Mouse (Mus musculus): ENCODE data around the gene Rab11fip3.

Rab11fip3 gene

DNA sequence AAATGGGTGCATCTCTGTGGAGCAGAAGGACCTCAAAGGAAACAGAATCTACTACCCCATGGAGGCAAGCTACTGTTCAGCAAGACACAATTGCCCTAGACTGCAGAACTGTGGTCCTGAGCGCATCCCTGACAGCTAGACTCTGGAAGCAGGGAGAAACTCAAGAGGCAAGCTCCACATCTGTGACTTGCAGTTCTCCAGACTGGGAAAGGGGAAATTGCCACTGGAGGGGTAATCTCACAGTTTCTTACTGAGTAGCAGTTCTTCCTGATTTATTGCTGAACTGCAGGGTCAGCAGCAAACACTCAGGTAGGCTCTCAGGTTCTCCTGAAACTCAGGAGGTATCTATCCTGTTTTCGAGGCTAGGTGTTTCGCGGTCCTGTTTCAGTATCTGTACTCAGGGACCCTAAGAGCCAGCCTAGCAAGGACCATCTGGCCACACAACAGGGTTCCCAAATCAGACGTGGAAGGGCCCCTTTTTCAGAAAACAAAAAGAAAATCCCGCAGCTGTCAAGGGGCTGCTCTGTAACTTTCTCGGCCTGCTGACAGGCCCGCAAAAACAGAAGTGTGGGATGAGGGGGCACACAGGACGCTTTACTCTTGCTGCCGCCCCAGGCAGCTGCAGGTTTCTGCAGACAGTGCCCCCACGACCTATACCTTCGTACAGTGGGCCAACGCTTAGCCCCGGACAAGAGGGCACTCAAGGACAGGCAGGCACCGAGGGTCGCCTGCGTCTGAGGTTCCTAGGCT, 84.6 kb downstream of the Rab11fip3 start:
- no peak for DNase-seq

GRCm38 (mm10) chr17:25984066-25984465, 85.3 kb downstream of the Rab11fip3 start:
- DNase-seq = no peak

DNA sequence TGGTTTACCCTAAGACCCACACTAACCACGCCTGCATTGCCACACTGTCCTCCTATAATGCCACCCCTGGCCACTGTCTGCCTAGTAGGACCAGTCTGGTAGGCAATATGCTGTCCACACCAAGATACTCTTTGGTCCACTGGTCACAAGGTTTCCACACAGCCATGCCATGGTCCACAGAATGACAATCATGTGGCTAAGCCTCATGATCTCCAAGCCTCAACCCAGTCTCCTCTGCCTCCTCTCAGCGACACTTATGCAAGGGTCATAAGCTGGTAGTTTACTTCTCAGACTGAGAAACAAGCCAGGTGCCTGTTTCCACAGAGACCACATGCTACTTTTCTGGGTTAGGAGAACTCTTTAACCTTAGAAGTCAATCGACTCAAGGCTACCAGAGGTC, 86.4 kb downstream of the Rab11fip3 start:
- no peak for DNase-seq

DNA sequence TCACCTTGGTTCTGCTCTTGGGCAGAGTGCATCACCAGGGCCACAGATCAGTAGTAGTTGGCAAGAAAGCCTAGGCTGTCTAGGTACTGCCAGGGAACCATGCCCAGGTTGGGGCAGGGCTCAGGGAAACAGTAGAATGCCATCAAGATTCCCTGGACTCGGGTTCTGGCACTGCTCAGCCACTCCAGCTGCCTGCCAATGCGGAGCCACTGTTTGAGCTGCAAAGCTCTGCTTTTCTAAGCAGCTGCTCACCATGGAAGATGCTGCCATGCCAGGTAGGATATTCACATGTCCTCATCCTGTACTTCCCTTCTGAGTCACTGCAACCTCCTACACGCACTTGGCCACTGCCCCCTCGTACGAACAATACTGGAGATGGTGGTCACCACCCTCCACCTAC, 88.5 kb downstream of the Rab11fip3 start:
- DNase-seq = no peak

GRCm38 (mm10) chr17:25979829-25980738, 89.3 kb downstream of the Rab11fip3 start:
- peak; percentile 52 for DNase-seq

DNA sequence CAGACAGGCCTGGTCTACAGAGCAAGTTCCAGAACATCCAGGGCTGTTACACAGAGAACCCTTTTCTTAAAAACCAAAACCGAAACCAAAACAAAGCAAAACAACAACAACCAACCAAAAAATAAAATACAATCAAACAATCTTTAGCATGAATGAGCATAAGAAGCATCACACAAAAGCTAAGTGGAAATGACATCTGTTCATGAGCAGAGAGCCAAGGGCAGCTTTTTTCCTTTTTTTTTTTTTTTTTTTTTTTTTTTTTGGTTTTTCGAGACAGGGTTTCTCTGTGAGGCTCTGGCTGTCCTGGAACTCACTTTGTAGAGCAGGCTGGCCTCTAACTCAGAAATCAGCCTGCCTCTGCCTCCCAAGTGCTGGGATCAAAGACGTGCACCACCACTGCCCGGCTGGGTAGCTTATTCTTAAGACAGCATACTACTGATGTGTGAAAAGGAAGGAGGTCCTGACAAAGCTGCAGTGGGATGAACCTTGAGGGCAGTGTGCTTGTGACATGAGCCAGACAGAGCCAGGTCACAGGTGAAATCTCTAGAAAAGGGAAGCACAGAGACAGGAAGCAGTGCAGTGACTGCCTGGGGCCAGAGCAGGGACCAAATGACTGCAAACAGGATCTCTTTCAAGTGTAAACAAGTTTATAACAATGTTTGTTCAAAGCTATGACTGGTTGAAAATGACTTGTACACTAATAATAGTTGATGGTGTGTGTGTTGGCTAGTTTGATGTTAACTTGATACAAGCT, 98.2 kb downstream of the Rab11fip3 start:
- DNase-seq = no peak

GRCm38 (mm10) chr17:25970448-25970847, 98.9 kb downstream of the Rab11fip3 start:
- DNase-seq = no peak

- DNase-seq = peak; percentile 80
These were observed 101.2 kb downstream of the Rab11fip3 start for GRCm38 (mm10) chr17:25968176-25968575.

- DNase-seq = peak; percentile 63
These were observed 101.7 kb downstream of the Rab11fip3 start for GRCm38 (mm10) chr17:25967652-25968051.

DNA sequence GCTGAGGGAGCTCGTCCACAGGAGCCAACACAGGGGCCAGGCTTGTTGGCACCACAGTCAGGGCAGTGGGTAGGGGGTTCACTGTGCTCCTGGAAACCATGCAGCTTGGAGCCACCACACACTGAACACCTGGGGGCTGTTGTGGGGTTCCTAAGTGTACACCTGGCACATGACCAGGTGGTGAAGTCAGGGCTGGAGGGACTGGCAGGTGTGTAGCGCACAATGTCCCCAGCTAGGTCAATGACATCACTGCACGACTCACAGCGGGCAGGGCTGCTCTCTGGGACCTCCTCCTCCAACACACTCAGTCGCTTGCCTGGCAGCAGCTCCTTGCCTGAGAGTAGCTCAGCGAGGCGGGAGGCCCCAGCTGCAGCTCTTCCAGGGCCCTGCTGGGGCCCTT, 105.1 kb downstream of the Rab11fip3 start:
- no peak for DNase-seq

- DNase-seq = no peak
These were observed 106.9 kb downstream of the Rab11fip3 start for GRCm38 (mm10) chr17:25962413-25962905.

GRCm38 (mm10) chr17:25961566-25961965, 107.8 kb downstream of the Rab11fip3 start:
- DNase-seq = no peak

- no peak for DNase-seq
These were observed 109.5 kb downstream of the Rab11fip3 start for GRCm38 (mm10) chr17:25959630-25960467.

- DNase-seq = no peak
These were observed 110.4 kb downstream of the Rab11fip3 start for GRCm38 (mm10) chr17:25958771-25959494.

DNA sequence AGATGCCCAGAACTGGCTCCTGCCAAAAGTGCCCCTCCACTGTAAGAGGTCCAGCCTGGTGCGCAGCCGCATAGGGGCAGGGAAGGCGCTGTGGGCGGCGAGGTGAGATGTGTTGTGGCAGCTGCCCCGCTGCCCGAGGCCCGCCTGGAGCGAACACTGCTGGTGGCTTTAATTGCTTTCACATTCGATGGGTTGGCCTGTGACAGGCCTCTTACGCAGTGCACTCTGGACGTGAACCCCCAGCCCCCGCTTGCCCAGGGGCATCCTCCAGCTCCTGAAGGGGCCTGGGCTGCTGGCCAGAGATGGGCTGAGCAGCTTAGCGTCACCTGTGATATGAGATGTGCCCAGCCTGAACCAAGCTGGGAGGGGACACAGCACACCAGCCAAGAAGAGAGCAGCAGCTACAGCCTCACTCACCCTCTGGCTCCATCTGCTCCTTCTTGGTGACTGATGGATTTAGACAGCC, 111.7 kb downstream of the Rab11fip3 start:
- DNase-seq = no peak

DNA sequence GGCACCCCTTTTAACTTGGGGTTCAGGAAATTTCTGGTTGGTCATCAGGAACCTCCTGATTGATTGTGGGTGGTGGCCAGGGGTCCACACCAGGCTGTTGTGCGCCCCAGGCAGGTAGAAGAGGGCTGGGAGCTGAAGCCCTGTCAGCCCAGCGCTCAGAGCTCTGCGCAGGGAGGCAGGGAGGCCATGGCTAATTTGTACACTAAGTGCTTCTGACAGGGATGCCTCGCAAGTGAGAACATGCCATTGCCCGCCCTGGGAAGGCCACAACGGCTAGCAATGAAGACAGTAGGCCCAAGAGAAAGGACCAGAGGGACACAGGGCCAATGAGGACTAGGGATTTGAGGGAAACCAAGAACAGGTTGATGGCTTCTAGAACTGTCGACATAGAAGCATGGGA, 112.7 kb downstream of the Rab11fip3 start:
- DNase-seq = no peak

DNA sequence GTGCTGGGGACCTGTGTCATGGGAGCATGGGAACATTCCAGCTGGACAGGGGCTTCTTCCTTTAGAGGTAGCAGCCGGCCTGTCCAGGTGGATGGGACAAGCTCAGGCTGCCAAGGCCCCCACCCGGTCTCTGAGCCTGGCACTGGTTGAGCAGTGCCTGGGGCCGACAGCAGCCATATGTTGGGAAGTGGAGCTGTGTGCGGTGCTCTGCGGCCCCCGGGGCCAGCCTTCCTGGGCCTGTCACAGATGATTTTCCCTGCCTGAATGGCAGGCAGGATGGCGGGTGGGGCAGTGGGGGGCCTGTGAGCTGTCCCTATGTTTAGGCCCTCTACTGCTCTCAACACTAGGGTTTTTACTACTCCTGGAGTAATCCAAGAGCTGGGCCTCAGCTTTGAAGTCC, 113.2 kb downstream of the Rab11fip3 start:
- no peak for DNase-seq

- no peak for DNase-seq
These were observed 113.6 kb downstream of the Rab11fip3 start for GRCm38 (mm10) chr17:25955736-25956135.

DNA sequence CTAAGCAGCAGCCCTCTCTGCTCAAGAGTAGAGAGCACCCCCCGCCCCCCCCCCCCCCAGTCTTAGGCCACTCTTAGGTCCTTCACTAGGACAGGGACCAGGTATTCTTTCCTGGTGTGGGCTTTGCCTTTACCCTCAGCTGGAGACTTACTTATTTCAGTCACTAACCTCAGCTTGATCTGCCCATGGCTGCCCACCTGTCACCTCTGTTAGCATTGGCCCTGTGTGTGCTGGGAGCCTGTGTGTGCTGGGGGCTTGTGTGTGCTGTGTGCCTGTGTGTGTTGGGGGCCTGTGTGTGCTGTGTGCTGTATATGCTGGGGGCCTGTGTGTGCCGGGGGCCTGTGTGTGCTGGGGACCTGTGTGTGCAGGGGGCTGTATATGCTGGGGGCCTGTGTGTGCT, 114.7 kb downstream of the Rab11fip3 start:
- DNase-seq = no peak

- no peak for DNase-seq
These were observed 116.2 kb downstream of the Rab11fip3 start for GRCm38 (mm10) chr17:25953161-25953560.

Measured in kidney, postnatal 14 days (tissue).